Mouse (Mus musculus) lung, embryonic 15.5 days (tissue): Measurements from ENCODE around the gene Taf1b. TPM values are rescaled to one million over a fixed set of nuclear protein-coding genes. Genes with fewer than 3 reads are reported as not detected.
"Not testable (repeated sequence)": the region's sequence is repeated elsewhere in the genome, so short reads cannot be mapped to it uniquely, and the experiment has no call there.

Experiments used
- ATAC-seq: fragments of 200-750 bp; cut with Nextera tagmentation; 2 replicates; pipeline ENCODE4 v1.8.0; 2017; ENCODE audit warnings: moderate number of reproducible peaks, borderline replicate concordance; ENCODE audit not compliant: low FRiP score, low TSS enrichment; ENCODE audit errors: extremely low read depth
- H3K27ac ChIP-seq: fragments of 300-500 bp; sonication (generic); 2 replicates; pipeline ENCODE4 v1.5.1; 2015; ENCODE audit warnings: moderate library complexity, mild to moderate bottlenecking, inconsistent platforms
- H3K27me3 ChIP-seq: fragments of 300-500 bp; sonication (generic); 2 replicates; pipeline ENCODE4 v1.6.1; 2015; ENCODE audit warnings: inconsistent platforms
- H3K36me3 ChIP-seq: fragments of 300-500 bp; sonication (generic); 2 replicates; pipeline ENCODE4 v1.6.1; 2015; ENCODE audit warnings: inconsistent platforms
- H3K4me1 ChIP-seq: fragments of 300-500 bp; sonication (generic); 2 replicates; pipeline ENCODE4 v1.6.1; 2015; ENCODE audit warnings: inconsistent platforms
- H3K4me2 ChIP-seq: fragments of 300-500 bp; sonication (generic); 2 replicates; pipeline ENCODE4 v1.6.1; 2015; ENCODE audit warnings: inconsistent platforms, mild to moderate bottlenecking, moderate library complexity
- H3K4me3 ChIP-seq: fragments of 300-500 bp; sonication (generic); 2 replicates; pipeline ENCODE4 v1.5.1; 2015; ENCODE audit warnings: mild to moderate bottlenecking, inconsistent platforms
- H3K9ac ChIP-seq: fragments of 300-500 bp; sonication (generic); 2 replicates; pipeline ENCODE4 v1.6.1; 2015; ENCODE audit warnings: inconsistent platforms
- H3K9me3 ChIP-seq: fragments of 300-500 bp; sonication (generic); 2 replicates; pipeline ENCODE4 v1.6.1; 2016; ENCODE audit warnings: inconsistent platforms
- WGBS: fragments of 180-500 bp; shearing (Covaris S2); methylation state at CpG from one replicate; pipeline ENCODE4 v1.1.7; 2015; 5-methylcytosine and 5-hydroxymethylcytosine counted together
- polyA plus RNA-seq: library from polyadenylated mRNA; unstranded; fragments of >200 nt; fragmentation: Nextera tagmentation; extraction: Ambion mirVana; gene quantifications from 2 replicates; pipeline ENCODE4 v1.2.1, GENCODE M21; 2015

Taf1b gene
- polyA plus RNA-seq: 28.2 and 28.8 TPM in 2 replicates

DNA sequence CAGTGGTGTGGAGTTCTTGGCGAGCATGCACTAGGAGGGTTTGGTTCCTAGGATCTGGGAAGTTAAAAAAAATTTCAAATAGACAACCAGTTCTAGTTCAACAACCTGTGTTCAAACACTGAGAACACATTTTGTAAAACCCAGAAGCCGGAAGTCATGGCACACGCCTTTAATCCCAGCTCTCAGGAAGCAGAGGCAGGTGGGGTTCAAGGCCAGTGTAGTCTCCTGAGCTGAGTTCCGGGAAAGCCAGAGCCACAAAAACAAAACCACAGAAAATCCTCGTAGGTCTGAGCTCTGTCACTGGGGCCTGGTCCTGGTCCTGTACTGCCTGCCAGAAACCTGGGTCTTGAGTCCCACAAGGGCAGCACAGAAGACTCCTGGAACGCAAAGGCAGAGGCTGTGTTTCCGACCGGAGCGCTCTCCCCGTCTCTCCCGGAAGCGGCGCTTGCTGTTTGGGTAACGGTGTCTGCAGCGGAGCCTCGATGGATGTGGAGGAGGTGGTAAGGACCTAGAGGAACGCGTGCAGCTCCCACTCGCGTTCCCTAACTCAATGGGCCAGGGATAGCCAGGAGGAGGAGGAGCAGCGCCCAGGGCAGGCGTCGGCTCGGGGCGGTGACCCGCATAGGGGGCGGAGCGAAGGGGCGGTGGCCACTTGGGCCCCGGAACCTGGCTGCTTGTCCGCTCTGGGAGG is at the start of gene Taf1b:
Taf1b (plus strand) TSS at position 210 of the 691 bp plus-strand sequence.
- H3K9me3 ChIP-seq: no peaks in the 10 kb centered on the region
- H3K4me1 ChIP-seq: 0 out of 2 replicates have a peak, but pooled peaks cover 4% of the 10 kb centered on the region
- peak within 1 kb of the TSS; percentile 53 for H3K9ac ChIP-seq
- H3K27me3 ChIP-seq: no peaks in the 10 kb centered on the region
- ATAC-seq: peak; percentile 86
- peak within 1 kb of the TSS; percentile 85 for H3K4me3 ChIP-seq
- 8% methylated on average over 31 of the region's 31 CpGs for WGBS
- H3K4me2 ChIP-seq: peak within 1 kb of the TSS; percentile 64
- H3K27ac ChIP-seq: peak within 1 kb of the TSS; percentile 51; the same call in 1 of the 2 replicates
- H3K36me3 ChIP-seq: no peaks in the 10 kb centered on the region

DNA sequence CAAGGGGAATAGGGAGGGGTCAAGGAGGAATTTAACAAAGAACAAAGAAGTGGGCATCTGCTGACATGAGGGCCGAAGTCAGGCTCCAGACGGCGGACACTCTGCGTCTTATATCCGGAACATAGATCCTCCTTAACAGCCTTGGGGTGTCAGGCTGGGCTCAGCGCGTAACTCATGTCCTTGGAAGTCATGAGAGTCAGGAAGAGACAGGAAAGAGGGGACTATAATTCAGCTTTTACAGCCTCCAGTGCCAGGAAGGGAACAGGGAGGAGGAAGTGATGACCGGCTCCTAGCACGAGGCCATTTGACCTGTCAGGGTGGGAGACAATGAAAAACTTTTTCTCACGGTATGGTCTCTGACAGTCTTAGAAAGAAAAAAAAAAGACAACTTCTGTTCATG is 37.8 kb upstream of the Taf1b start:
- Histone ChIP-seq H3K36me3 (no peaks in the 10 kb centered on the region), H3K4me2 (no peak overlapping the region), H3K9ac (no peak overlapping the region), H3K27me3 (no peaks in the 10 kb centered on the region), H3K4me3 (no peak overlapping the region), H3K27ac (no peak overlapping the region), H3K9me3 (no peaks in the 10 kb centered on the region), H3K4me1 (no peaks in the 10 kb centered on the region)
- ATAC-seq: no peak
- WGBS: 82% methylated on average over 10 of the region's 10 CpGs

DNA sequence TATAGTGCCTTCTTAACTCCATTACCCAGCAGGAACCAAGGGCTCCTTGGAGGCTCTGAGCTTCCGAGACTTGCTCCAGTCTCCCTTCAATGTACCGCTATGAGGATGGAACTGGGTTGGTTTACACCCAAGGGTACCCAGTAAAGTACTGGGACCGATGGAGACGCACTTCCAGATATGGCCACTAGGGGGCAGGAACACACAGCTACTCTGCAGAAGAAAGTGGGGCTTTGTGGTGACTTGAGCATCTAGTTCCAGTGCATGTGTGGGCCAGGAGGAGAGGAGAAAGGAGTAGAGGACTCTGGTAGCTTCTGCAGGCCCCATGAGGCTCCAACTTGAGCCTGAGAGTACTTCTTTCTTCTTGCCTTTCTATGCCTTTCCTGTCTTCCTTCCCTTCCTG is 36.0 kb upstream of the Taf1b start:
- H3K27me3 ChIP-seq, H3K4me1 ChIP-seq, ATAC-seq, H3K4me2 ChIP-seq, H3K4me3 ChIP-seq, H3K9ac ChIP-seq, H3K27ac ChIP-seq, H3K9me3 ChIP-seq, H3K36me3 ChIP-seq: not testable (repeated sequence)
- WGBS: 37% methylated on average over 4 of the region's 4 CpGs

DNA sequence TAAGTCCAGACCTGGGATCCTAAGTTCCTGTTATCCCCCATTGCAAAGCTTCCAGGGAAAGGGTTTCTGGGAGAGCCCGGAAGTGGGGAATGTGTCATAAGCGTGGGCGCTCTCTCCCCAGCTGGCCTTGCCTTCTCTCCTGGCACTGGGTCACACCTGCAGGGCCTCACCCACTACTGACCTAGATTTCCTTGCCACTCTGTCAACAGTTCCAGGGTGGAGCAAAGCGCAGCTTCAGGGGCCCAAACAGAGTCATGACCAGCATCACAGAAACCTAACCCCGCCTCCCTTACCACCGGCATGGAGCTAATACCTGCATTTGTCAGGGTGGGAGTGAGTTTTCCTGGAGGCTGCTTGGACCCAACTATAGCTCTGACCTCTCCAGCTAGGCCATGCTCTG is 34.7 kb upstream of the Taf1b start:
- not testable (repeated sequence) for ATAC-seq, H3K4me2 ChIP-seq, H3K4me3 ChIP-seq, H3K27ac ChIP-seq, H3K4me1 ChIP-seq, H3K36me3 ChIP-seq, H3K9ac ChIP-seq, H3K27me3 ChIP-seq, H3K9me3 ChIP-seq
- WGBS: 80% methylated on average over 6 of the region's 6 CpGs

DNA sequence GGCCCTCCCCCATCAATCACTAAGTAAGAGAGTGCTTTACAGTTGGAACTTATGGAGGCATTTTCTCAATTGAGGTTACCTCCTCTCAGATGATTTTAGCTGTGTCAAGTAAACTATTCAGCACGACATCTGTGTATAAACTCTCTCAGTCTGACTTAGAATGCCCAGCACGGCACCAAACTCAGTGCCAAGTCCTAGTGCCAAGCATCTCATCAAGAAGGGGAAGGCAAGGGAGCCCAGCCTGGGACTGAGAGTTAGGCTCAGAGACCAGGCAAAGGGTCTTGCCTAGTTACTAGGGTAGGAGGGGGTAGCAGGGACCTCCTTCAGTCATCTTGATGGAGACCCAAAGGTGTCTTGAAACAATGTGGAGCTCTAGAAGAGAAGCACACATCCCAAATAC is 29.2 kb upstream of the Taf1b start:
- H3K9me3 ChIP-seq: no peaks in the 10 kb centered on the region
- ATAC-seq: no peak
- no peaks in the 10 kb centered on the region for H3K27me3 ChIP-seq
- H3K4me2 ChIP-seq: no peak overlapping the region
- H3K4me1 ChIP-seq: no peaks in the 10 kb centered on the region
- no peak overlapping the region for H3K4me3 ChIP-seq
- H3K27ac ChIP-seq: no peak overlapping the region
- no peak overlapping the region for H3K9ac ChIP-seq
- 60% methylated on average over 2 of the region's 2 CpGs for WGBS
- no peaks in the 10 kb centered on the region for H3K36me3 ChIP-seq

DNA sequence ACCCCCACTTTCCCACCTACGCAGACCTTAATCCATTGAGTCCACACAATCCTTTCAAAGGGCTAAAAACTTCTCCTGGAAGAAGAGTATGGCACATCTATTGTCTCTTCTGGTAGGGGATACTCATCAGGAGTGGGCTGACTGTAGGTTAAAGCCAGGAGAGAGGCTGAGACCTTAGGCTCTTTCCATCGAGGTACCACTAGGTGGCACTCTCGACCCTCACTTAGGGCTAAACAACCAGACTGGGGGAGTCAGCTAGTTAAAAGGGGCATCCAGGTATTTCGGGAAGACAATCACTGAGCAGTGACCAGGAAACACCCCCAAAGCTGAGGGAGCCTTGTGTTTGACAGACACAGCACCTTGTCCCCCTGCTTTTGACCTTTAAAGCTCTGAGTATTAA is 27.2 kb upstream of the Taf1b start:
- Histone ChIP-seq H3K4me3 (no peak overlapping the region), H3K4me1 (no peaks in the 10 kb centered on the region), H3K27me3 (no peaks in the 10 kb centered on the region), H3K9me3 (no peaks in the 10 kb centered on the region), H3K27ac (no peak overlapping the region), H3K36me3 (no peaks in the 10 kb centered on the region), H3K4me2 (no peak overlapping the region), H3K9ac (no peak overlapping the region)
- no peak for ATAC-seq
- WGBS: 14% methylated on average over 4 of the region's 4 CpGs

DNA sequence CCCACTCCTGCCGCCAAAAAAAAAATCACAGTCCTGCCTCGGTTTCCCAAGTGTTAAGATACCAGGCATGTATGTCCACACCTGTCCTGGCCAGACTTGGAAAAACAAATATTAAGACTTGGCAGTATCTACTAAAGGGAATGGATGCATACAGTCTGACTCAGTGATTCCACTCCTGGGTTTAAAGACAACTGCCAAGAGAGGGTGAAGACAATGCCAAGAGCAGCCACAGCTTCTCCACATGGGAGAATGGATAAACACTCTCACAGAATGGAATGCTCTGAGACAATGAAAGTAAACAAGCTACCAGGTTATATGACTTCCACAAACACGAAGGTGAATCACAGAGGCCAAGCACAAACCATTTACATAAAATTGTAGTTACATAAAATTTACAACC is 24.9 kb upstream of the Taf1b start:
- WGBS: 70% methylated on average over 3 of the region's 3 CpGs

DNA sequence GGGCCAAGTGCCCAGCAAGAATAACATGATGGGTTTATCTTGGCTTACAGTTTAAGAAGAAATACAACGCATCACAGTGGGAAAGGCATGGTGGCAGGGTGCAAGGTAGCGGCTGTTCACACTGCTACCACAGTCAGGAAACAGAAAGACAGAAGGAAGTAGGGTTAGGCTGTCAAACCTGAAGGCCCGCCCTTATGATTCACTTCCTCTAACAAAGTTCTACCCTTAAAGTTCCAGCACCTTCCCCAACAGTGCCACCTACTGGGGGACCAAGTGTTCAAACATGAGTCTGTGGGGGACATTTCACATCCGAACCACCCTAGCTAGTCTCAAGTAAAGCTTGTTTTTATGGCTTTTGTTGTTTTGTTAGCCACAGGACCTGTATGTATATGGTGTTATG is 13.2 kb upstream of the Taf1b start:
- Histone ChIP-seq H3K27ac (no peak overlapping the region), H3K4me2 (no peak overlapping the region), H3K9ac (no peak overlapping the region), H3K36me3 (no peaks in the 10 kb centered on the region), H3K9me3 (no peaks in the 10 kb centered on the region), H3K4me1 (no peaks in the 10 kb centered on the region), H3K27me3 (no peaks in the 10 kb centered on the region), H3K4me3 (no peak overlapping the region)
- WGBS: 87% methylated on average over 4 of the region's 4 CpGs
- no peak for ATAC-seq

More for the DNA sequence above, 24.9 kb upstream of the Taf1b start:
- Histone ChIP-seq H3K36me3 (no peaks in the 10 kb centered on the region), H3K27me3 (no peaks in the 10 kb centered on the region), H3K27ac (no peak overlapping the region), H3K9ac (no peak overlapping the region), H3K4me3 (no peak overlapping the region), H3K9me3 (no peaks in the 10 kb centered on the region), H3K4me2 (no peak overlapping the region), H3K4me1 (no peaks in the 10 kb centered on the region)
- ATAC-seq: no peak

DNA sequence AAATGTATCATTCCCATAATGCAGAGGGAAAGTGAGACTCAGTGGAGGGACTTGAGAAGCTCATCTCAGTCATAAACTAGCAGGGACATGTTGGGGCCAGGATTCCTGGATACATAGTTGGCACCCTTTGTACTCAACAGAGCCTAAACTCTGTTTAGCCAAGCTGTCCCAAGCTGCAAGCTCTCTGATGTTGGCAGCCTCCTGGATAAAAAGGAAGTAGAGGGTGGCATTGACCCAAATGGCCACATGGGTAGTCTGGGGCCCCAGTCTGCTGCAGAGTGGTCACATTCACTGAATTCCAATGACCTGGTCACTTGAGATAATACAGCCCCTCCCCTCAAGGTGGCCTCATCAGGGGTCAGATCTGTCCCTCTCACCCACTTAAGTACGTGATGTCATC is 11.3 kb upstream of the Taf1b start:
- Histone ChIP-seq H3K27me3 (no peaks in the 10 kb centered on the region), H3K4me3 (no peak overlapping the region), H3K4me1 (no peaks in the 10 kb centered on the region), H3K36me3 (no peaks in the 10 kb centered on the region), H3K9me3 (no peaks in the 10 kb centered on the region), H3K9ac (no peak overlapping the region), H3K27ac (no peak overlapping the region), H3K4me2 (no peak overlapping the region)
- 47% methylated on average over 1 of the region's 1 CpGs for WGBS
- ATAC-seq: no peak

DNA sequence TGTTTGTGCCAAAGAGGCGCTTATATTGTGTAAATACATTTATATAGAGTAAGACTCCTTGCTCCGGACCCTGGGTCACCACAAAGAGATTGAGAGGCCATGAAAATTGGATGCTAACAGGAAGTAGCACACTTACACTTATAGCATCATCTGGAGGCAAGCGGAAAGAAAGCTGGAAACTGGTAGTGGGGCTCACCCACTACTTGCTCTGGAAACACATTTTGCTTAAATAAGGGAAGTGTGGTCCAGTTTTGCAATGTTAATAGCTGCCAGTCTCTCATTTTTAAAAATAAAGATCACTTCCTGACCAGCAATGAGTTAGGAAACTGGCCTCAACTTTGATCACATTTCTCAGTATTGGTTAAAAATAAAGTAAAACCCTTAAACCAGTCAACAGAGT is 5.7 kb upstream of the Taf1b start:
- not testable (repeated sequence) for H3K9ac ChIP-seq
- WGBS: 80% methylated on average over 3 of the region's 3 CpGs

DNA sequence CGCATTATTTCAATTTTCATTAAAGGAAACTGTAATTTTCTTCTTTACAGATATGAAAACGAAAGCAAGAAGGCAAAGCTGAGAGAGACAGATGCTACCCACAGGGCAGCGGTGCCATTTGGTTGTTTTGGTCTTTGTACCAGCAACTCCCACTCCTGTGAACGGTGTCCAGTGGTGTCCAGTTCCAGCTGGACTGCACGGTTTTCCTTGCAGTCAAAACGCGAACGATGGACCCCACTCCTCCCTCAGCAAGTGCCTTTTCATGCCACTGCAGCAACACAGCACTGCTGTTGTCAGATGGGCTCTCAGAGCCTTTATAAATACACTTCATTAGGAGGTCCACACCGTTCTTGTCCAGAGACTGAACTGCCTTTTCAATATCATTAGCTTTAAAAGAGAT is 5.1 kb upstream of the Taf1b start:
- H3K9me3 ChIP-seq: no peaks in the 10 kb centered on the region
- 0 out of 2 replicates have a peak, but pooled peaks cover 1% of the 10 kb centered on the region for H3K4me1 ChIP-seq
- no peaks in the 10 kb centered on the region for H3K27me3 ChIP-seq
- H3K27ac ChIP-seq: no peak overlapping the region
- no peaks in the 10 kb centered on the region for H3K36me3 ChIP-seq
- no peak overlapping the region for H3K4me3 ChIP-seq
- H3K9ac ChIP-seq: no peak overlapping the region
- WGBS: 60% methylated on average over 9 of the region's 9 CpGs
- ATAC-seq: no peak
- H3K4me2 ChIP-seq: peak overlapping the region; percentile 43

More for the DNA sequence above, 5.7 kb upstream of the Taf1b start:
- H3K4me2 ChIP-seq, H3K9me3 ChIP-seq, H3K36me3 ChIP-seq, H3K4me3 ChIP-seq, H3K27ac ChIP-seq, H3K4me1 ChIP-seq, ATAC-seq, H3K27me3 ChIP-seq: not testable (repeated sequence)

DNA sequence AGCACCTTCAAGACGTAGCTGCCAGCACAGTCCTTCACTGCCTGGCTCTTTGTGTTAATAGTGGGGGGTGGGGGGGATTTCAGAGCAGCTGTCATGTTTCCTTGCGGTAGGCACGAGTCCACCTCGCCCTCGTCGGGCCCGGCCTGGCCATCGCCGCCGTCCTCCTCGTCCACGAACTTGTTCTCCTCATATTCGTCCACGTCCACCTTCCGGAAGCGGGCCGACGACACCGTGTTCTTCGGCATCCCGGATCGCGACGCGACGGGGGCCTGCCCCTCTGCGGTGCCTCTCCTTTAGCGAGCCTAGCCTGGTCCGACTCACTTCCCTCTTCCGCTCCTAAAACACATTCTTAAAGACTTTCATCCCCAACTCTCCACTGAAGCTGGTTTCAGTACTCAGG is 4.7 kb upstream of the Taf1b start:
- ATAC-seq: no peak
- Histone ChIP-seq H3K4me1 (0 out of 2 replicates have a peak, but pooled peaks cover 4% of the 10 kb centered on the region), H3K4me3 (peak overlapping the region; percentile 22; the same call in 1 of the 2 replicates), H3K27me3 (no peaks in the 10 kb centered on the region), H3K36me3 (no peaks in the 10 kb centered on the region), H3K9me3 (no peaks in the 10 kb centered on the region), H3K9ac (no peak overlapping the region), H3K27ac (no peak overlapping the region), H3K4me2 (peak overlapping the region; percentile 43)
- 56% methylated on average over 30 of the region's 30 CpGs for WGBS

DNA sequence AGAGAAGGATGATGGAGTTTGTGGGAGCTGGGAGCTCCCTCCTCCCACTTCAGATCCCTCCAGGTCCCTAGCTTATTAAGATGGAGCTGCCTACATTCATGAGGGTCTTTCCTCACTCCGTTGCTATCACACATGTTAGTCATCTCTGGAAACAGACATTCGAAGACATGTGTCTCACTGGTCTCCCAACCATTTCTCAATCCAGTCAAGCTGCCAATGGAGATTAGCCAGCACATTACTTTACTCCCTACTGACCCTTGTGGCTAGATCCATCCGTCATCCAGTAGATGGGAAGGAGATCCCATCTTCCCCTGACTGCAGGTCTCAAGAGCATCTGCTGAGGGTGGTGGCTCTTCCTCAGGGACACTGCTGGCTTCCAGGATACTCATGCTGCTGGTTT is 3.4 kb upstream of the Taf1b start:
- not testable (repeated sequence) for H3K4me2 ChIP-seq, H3K9me3 ChIP-seq, H3K27ac ChIP-seq, H3K4me3 ChIP-seq, H3K9ac ChIP-seq, H3K27me3 ChIP-seq, ATAC-seq, H3K36me3 ChIP-seq, H3K4me1 ChIP-seq
- 72% methylated on average over 2 of the region's 3 CpGs for WGBS
